Mouse (Mus musculus) midbrain, embryonic 12.5 days (tissue): ENCODE results near the gene Haus6. TPM values are rescaled to one million over a fixed set of nuclear protein-coding genes. Genes with fewer than 3 reads are reported as not detected.
"Not testable (repeated sequence)": the region's sequence is repeated elsewhere in the genome, so short reads cannot be mapped to it uniquely, and the experiment has no call there.

Experiments used
- ATAC-seq: fragments of 200-750 bp; cut with Nextera tagmentation; 2 replicates; pipeline ENCODE4 v1.8.0; 2017; ENCODE audit warnings: low read depth, moderate TSS enrichment, moderate library complexity; ENCODE audit not compliant: low FRiP score
- H3K27ac ChIP-seq: fragments of 300-500 bp; sonication (generic); replicated peaks from 2 replicates; pipeline ENCODE4 v1.5.1; 2016; ENCODE audit warnings: mild to moderate bottlenecking
- H3K27me3 ChIP-seq: fragments of 300-500 bp; sonication (generic); 2 replicates; pipeline ENCODE4 v1.6.1; 2016; ENCODE audit warnings: mild to moderate bottlenecking
- H3K36me3 ChIP-seq: fragments of 300-500 bp; sonication (generic); 2 replicates; pipeline ENCODE4 v1.6.1; 2016
- H3K4me1 ChIP-seq: fragments of 300-500 bp; sonication (generic); 2 replicates; pipeline ENCODE4 v1.6.1; 2016
- H3K4me2 ChIP-seq: fragments of 300-500 bp; sonication (generic); replicated peaks from 2 replicates; pipeline ENCODE4 v1.6.1; 2016; ENCODE audit warnings: mild to moderate bottlenecking, moderate library complexity
- H3K4me3 ChIP-seq: fragments of 300-500 bp; sonication (generic); 2 replicates; pipeline ENCODE4 v1.5.1; 2016; ENCODE audit warnings: mild to moderate bottlenecking
- H3K9ac ChIP-seq: fragments of 300-500 bp; sonication (generic); replicated peaks from 2 replicates; pipeline ENCODE4 v1.6.1; 2016; ENCODE audit warnings: mild to moderate bottlenecking, moderate library complexity
- H3K9me3 ChIP-seq: fragments of 300-500 bp; sonication (generic); 2 replicates; pipeline ENCODE4 v1.6.1; 2016; ENCODE audit warnings: mild to moderate bottlenecking
- WGBS: fragments of 180-500 bp; shearing (Covaris S2); methylation state at CpG from one replicate; pipeline ENCODE4 v1.1.7; 2016; 5-methylcytosine and 5-hydroxymethylcytosine counted together
- polyA plus RNA-seq: library from polyadenylated mRNA; unstranded; fragments of >200 nt; fragmentation: Nextera tagmentation; extraction: Ambion mirVana; gene quantifications from 2 replicates; pipeline ENCODE4 v1.2.1, GENCODE M21; 2016

Gene Haus6
- polyA plus RNA-seq, 1 experiment from 2014 or later = 24.1 TPM

DNA sequence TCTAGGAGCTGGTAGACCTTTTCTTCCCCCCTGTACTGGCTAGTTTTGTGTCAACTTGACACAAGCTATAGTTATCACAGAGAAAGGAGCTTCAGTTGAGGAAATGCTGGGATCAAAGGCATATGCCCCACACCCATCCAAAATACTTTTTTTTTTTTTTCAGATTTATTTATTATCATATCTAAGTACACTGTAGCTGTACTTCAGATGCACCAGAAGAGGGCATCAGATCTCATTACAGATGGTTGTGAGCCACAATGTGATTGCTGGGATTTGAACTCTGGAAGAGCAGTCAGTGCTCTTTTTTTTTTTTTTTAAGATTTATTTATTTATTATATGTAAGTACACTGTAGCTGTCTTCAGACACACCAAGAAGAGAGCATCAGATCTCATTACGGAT lies 10.7 kb upstream of the Haus6 start:
- H3K27ac ChIP-seq, H3K9ac ChIP-seq, H3K4me2 ChIP-seq, H3K4me3 ChIP-seq, H3K27me3 ChIP-seq, ATAC-seq, H3K9me3 ChIP-seq, H3K36me3 ChIP-seq, H3K4me1 ChIP-seq: not testable (repeated sequence)
- whole genome bisulfite sequencing = 83% methylated on average over 1 of the region's 1 CpGs

DNA sequence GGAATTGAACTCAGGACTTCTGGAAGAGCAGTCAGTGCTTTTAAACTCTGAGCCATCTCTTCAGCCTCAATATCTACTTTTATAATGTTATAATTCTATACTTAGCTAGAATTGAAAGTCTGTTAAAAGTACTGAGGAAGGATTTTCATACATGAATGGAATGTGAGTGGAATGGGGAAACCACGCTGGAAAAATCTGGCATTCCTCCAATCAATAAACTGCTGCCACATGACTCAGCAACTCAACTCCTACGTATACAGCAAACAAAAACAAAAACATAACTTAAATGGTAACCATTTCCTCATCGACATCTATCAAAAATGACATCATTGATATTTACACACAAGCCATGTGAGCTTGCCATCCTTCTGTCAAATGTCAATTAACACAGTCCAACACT lies 10.3 kb upstream of the Haus6 start:
- Histone ChIP-seq H3K9me3 (no peaks in the 10 kb centered on the region), H3K9ac (no peak overlapping the region), H3K4me2 (no peak overlapping the region), H3K36me3 (no peaks in the 10 kb centered on the region), H3K4me3 (no peak overlapping the region), H3K27ac (no peak overlapping the region), H3K4me1 (no peaks in the 10 kb centered on the region), H3K27me3 (no peaks in the 10 kb centered on the region)
- no peak for ATAC-seq
- WGBS = 75% methylated on average over 3 of the region's 3 CpGs

DNA sequence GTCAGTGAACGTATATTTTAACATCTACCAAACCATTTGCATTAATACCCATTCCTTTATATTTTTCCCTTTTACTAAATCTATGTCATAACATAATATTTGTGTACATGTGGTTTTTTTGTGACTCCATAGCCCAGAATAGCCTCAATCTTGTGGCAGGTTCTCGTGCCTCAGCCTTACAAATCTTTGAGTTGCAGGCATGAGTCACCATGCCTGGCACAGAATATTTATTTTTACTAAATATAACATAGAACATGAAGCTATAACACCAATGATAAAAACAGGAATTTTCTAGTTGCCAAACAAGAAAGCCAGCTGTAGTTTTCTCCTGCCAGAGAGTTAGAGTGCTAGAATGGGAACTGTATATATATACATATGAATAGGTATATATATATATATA lies 8.7 kb upstream of the Haus6 start:
- no peak overlapping the region for H3K9ac ChIP-seq
- H3K27me3 ChIP-seq = no peaks in the 10 kb centered on the region
- no peak overlapping the region for H3K27ac ChIP-seq
- H3K4me2 ChIP-seq = no peak overlapping the region
- H3K9me3 ChIP-seq = no peaks in the 10 kb centered on the region
- no peak for ATAC-seq
- H3K36me3 ChIP-seq = no peaks in the 10 kb centered on the region
- 68% methylated on average over 2 of the region's 2 CpGs for WGBS
- H3K4me1 ChIP-seq = no peaks in the 10 kb centered on the region
- H3K4me3 ChIP-seq = no peak overlapping the region

DNA sequence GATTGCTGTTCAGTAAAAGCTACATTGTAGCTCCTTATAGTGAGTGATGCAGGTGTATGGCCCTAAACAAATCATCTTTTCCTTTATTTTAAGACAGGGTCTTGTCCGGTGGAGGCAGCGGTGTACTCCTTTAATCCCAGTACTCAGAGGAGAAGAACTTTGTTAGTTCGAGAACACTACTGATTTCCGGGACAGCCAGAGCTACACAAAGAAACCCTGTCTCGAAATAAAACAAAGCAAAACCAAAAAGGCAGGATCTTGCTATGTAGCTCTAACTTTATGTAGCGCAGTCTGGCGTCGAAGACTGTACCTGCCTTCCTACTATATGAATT lies 400 bp upstream of the Haus6 start:
- WGBS = 34% methylated on average over 8 of the region's 8 CpGs
- Histone ChIP-seq H3K9me3 (no peaks in the 10 kb centered on the region), H3K4me1 (peaks cover 8% of the 10 kb centered on the region), H3K27ac (peak overlapping the region; percentile 44; the same call in 1 of the 2 replicates), H3K9ac (peak overlapping the region; percentile 28; the same call in 1 of the 2 replicates), H3K4me2 (peak overlapping the region; percentile 52), H3K4me3 (peak overlapping the region; percentile 68), H3K27me3 (no peaks in the 10 kb centered on the region), H3K36me3 (peaks cover 4% of the 10 kb centered on the region)
- no peak; the same call in 1 of the 2 replicates for ATAC-seq

DNA sequence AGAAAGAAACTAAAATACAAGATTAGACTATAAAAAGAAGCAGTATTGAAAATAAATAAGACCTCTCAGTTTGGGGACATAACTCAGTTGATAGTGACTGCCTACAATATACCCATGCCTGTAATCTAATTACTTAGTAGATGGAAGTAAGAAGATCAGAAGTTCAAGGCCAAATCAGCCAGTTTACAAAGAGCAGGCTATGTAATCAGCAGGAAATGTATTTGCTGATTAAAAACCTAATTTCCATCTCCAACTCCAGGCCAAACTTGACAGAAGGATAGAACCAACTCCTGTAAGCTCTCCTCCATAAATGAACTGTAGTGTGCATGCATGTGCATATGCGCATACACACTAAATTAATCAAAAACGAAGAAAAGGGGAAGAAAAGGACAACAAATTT lies 20.6 kb downstream of the Haus6 start:
- Histone ChIP-seq H3K27me3 (no peaks in the 10 kb centered on the region), H3K27ac (no peak overlapping the region), H3K4me1 (no peaks in the 10 kb centered on the region), H3K4me3 (no peak overlapping the region), H3K9me3 (no peaks in the 10 kb centered on the region), H3K9ac (no peak overlapping the region), H3K4me2 (no peak overlapping the region), H3K36me3 (peaks cover 25% of the 10 kb centered on the region; the same call in 1 of the 2 replicates)
- WGBS = 91% methylated on average over 2 of the region's 2 CpGs
- ATAC-seq = no peak

DNA sequence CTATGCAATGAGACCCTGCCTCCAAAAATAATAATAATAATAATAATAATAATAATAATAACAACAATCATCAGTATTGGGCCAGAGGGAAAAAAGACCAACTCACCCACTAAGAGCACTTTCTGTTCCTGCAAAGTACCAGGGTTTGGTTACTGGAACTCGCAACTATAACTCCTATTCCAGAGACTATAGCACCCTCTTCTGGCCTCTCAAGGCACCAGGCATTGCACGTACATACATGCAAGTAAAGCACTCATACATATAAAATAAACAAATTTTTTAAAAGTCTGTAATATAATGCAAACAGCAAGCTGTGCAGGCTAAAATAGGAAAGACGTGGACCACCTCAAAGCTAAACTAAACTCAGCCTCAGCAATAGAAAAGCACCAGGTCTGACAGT lies 23.6 kb downstream of the Haus6 start:
- Histone ChIP-seq H3K4me3 (no peak overlapping the region), H3K9me3 (no peaks in the 10 kb centered on the region), H3K36me3 (peaks cover 47% of the 10 kb centered on the region), H3K9ac (no peak overlapping the region), H3K4me2 (no peak overlapping the region), H3K27me3 (no peaks in the 10 kb centered on the region), H3K27ac (no peak overlapping the region), H3K4me1 (no peaks in the 10 kb centered on the region)
- ATAC-seq = no peak
- WGBS = 92% methylated on average over 3 of the region's 3 CpGs

DNA sequence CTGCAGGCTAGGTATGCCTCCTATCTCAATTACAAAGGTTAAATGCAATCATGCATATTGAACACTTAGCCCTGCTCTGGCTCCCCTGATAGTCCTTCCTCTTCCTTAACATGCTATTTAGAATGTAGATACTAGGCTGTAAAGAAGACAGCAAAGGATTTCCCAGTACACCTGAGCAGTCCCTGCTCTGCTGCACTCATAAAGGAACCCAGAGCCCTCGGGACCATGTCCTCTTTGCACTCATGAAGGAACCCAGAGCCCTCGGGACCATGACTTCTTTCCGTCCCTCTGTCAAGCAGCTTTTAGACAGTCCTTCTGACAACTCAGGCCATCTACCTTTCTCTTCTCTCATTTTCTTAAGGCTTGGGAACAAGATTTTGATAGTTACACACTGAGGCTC lies 31.3 kb downstream of the Haus6 start:
- Histone ChIP-seq H3K9me3 (no peaks in the 10 kb centered on the region), H3K27me3 (no peaks in the 10 kb centered on the region), H3K4me3 (no peak overlapping the region), H3K36me3 (peaks cover 44% of the 10 kb centered on the region), H3K4me2 (no peak overlapping the region), H3K4me1 (peaks cover 18% of the 10 kb centered on the region), H3K9ac (no peak overlapping the region), H3K27ac (no peak overlapping the region)
- no peak for ATAC-seq
- WGBS = 85% methylated on average over 3 of the region's 3 CpGs

DNA sequence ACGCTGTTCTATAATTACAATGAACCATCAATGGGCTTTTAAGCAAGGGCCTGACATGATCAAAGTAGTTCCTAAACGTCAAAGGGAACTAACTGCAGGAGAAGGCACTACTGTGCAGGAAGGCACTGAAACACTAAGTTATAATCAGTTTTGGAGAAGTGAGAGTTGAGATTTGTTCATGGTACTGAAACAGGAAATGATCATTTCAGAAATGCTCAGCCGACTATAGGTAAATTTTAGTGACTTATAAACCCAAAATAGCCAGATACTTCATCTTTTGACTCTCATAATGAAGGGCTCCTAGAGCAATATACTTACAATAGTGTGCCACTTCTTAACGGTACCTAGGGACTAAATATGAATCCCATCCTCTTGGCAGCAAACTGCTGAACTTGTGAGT lies 31.8 kb downstream of the Haus6 start:
- no peak overlapping the region for H3K4me3 ChIP-seq
- peaks cover 39% of the 10 kb centered on the region for H3K36me3 ChIP-seq
- no peak overlapping the region for H3K9ac ChIP-seq
- 69% methylated on average over 4 of the region's 4 CpGs for WGBS
- no peaks in the 10 kb centered on the region for H3K9me3 ChIP-seq
- H3K4me2 ChIP-seq = no peak overlapping the region
- no peaks in the 10 kb centered on the region for H3K27me3 ChIP-seq
- no peak overlapping the region for H3K27ac ChIP-seq
- peaks cover 18% of the 10 kb centered on the region for H3K4me1 ChIP-seq
- no peak for ATAC-seq

DNA sequence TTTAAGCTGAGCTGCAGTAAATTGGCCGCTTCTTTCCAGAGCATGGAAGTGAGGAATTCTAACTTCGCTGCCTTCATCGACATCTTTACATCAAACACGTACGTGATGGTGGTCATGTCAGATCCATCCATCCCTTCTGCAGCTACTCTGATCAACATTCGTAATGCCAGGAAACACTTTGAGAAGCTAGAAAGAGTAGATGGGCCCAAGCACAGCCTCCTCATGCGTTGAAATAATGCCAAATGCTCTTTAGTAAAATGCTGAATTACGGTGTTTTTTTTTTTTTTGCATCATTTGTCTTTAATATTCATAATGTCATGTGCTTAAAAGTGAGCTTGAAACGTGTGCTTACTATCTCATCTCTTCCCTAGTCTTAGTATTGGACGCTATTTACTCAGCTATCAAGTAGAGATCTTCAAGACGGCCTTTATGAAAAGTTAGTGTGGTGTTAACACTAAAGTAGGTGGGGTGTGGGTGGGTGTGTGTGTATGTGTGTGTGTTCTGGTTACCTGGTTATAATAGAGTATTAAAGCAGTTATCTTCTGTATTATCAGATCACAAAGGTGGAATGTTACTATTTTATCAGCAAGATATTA lies 35.1 kb downstream of the Haus6 start:
- Histone ChIP-seq H3K36me3 (peaks cover 12% of the 10 kb centered on the region), H3K27ac (peak overlapping the region; percentile 97), H3K27me3 (no peaks in the 10 kb centered on the region), H3K4me1 (peaks cover 24% of the 10 kb centered on the region), H3K9ac (peak overlapping the region; percentile 93), H3K9me3 (no peaks in the 10 kb centered on the region), H3K4me3 (peak overlapping the region; percentile 87), H3K4me2 (peak overlapping the region; percentile 62)
- WGBS = 11% methylated on average over 11 of the region's 11 CpGs
- ATAC-seq = no peak

DNA sequence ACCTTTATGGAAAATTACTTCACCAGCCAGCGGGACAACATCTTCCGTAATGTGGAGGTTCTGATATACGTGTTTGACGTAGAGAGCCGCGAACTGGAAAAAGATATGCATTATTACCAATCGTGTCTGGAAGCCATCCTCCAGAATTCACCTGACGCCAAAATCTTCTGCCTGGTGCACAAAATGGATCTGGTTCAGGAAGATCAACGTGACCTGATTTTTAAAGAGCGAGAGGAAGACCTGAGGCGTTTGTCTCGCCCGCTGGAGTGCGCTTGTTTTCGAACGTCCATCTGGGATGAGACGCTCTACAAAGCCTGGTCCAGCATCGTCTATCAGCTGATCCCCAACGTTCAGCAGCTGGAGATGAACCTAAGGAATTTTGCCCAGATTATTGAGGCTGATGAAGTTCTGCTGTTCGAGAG lies 35.7 kb downstream of the Haus6 start:
- peak overlapping the region; percentile 62 for H3K4me2 ChIP-seq
- H3K4me1 ChIP-seq = peaks cover 24% of the 10 kb centered on the region
- no peak for ATAC-seq
- H3K36me3 ChIP-seq = peaks cover 12% of the 10 kb centered on the region
- H3K4me3 ChIP-seq = peak overlapping the region; percentile 87
- peak overlapping the region; percentile 97 for H3K27ac ChIP-seq
- no peaks in the 10 kb centered on the region for H3K9me3 ChIP-seq
- under 1% methylated on average over 20 of the region's 20 CpGs for WGBS
- H3K27me3 ChIP-seq = no peaks in the 10 kb centered on the region
- H3K9ac ChIP-seq = peak overlapping the region; percentile 93

DNA sequence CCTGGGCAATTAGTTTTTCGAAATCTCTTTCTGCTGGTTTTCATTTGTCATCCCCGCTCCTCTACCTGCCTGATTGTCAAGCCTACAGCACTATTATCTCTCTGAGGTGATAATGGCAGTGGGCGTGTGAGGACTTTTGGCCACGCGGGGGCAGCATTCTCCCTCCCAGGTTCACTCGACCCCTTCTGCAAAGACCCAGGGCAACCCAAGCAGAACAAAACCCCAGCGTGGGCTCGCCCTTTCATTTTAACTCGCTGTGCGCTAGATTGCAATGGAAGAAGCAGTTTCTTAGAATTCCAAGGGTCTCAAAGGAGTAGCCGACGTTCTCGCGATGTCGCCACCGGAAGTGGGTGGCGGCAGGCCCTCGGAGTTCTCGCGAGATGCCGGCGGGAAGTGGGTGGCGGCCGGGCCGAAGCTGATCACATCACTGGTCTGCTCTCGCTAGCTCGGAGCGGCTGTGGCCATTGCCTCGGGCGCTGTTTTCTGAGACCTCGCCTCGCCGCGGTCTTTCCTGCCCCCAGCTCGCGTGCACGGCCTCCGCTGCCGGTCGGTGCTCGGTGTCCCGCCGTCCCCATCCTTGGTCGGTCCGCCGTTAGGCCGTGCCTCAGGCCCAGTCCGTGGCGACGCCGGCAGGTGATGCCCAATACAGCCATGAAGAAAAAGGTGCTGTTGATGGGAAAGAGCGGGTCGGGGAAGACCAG lies 36.4 kb downstream of the Haus6 start, which contains the start of gene Rraga:
TSS of gene Rraga (plus strand) at position 386 of the 701 bp plus-strand sequence.
- Histone ChIP-seq H3K36me3 (peaks cover 7% of the 10 kb centered on the region), H3K4me1 (peaks cover 24% of the 10 kb centered on the region), H3K27me3 (no peaks in the 10 kb centered on the region), H3K27ac (peak within 1 kb of the TSS; percentile 97), H3K4me3 (peak within 1 kb of the TSS; percentile 87), H3K9me3 (no peaks in the 10 kb centered on the region), H3K4me2 (peak within 1 kb of the TSS; percentile 62), H3K9ac (peak within 1 kb of the TSS; percentile 93)
- under 1% methylated on average over 53 of the region's 53 CpGs for WGBS
- ATAC-seq = peak; percentile 96

DNA sequence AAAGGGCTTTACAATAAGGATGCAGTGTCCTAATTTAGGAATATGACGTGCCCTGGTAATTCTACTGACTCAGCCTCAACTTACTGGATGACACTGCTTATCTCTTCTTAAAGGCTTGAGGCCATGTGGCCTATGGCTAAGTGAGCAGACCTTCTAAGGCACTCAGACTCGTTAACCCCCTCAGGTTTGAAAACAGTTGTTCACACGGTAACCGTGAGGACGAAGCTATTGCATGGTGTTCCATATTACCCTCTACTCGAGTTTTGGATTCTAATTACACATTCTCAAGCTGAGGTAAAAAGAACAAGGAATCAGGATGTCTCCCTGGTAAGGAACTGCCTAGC lies 36.9 kb downstream of the Haus6 start:
- WGBS = 21% methylated on average over 6 of the region's 6 CpGs
- Histone ChIP-seq H3K4me3 (peak overlapping the region; percentile 87), H3K4me1 (peaks cover 24% of the 10 kb centered on the region), H3K9ac (peak overlapping the region; percentile 93), H3K9me3 (no peaks in the 10 kb centered on the region), H3K27ac (peak overlapping the region; percentile 97), H3K4me2 (peak overlapping the region; percentile 62), H3K36me3 (peaks cover 4% of the 10 kb centered on the region; the same call in 1 of the 2 replicates), H3K27me3 (no peaks in the 10 kb centered on the region)
- ATAC-seq = peak; percentile 60
